Mouse (Mus musculus): ENCODE data around the gene Ctso. TPM values are rescaled to one million over a fixed set of nuclear protein-coding genes. Genes with fewer than 3 reads are reported as not detected.

Gene Ctso
- total RNA-seq (2023): 10 to 100 TPM in 1 of 2 experiments, 1 to 10 TPM in 1; 8.2 to 10.8 TPM

DNA sequence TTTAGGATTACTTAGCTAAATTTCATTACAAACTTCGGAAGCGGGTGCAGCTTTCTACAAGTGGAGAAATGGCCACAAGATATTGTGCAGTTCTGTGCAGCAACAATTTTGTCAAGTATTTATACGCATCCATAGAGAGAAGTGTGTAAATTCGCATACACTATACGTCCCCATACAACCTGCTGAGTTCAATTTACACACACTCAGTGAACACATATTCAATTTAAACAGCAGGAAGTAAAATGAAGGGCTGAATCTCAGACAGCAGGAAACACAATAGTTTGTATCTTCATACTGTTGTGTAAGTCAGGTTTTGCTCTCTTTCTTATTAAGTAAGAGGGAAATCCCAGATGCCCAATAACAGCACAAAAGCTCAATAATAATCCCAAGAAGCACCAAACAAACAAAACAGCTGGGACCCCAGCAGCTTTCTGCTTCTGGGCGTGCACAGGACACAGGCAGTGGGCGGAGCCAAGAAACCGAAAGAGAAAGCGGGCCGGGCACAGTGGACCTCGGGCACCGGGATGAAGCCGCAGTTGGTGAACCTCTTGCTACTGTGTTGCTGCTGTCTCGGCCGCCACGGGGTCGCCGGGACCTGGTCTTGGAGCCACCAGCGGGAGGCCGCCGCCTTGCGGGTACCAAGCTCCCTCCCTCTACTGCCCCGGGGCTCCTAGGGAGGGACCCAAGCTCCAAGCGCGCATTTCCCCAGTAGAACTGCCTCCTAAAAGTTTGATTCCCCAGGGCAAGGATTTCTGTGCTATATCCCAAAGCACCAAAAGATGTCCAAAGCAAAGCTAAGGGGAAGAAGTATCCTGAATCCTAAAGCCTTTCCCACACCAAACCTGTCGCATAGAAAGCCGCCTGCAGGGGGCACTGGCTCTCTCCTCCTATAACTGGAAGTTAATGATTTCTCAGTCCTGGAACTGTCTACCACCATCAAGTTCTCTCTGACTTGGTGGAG is at the start of gene Ctso:
Gene Ctso (plus strand): TSS at position 461 of the 961 bp plus-strand sequence.

DNA sequence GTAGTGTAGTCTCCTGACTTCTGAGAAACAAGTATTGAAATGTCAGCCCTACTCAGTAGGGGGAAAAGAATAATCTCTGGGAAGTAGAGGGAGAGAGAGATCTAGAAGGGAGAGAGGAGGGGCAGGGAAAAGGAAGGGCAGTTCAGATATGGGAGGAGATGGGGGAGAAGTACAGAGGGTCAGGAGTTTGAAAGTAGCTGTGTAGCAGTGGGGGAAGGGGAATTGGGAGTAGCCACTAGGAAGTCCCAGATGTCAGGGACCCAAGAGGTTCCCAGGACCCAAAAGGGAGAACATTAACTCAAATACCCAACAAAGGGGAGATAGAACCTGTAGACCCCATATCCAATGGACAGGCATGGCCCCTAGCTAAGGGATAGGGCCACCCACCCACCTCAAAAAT is 43.7 kb downstream of the Ctso start, which contains the start of gene Tdo2:
Gene Tdo2 (minus strand): TSS at position 101 of the 400 bp plus-strand sequence.

DNA sequence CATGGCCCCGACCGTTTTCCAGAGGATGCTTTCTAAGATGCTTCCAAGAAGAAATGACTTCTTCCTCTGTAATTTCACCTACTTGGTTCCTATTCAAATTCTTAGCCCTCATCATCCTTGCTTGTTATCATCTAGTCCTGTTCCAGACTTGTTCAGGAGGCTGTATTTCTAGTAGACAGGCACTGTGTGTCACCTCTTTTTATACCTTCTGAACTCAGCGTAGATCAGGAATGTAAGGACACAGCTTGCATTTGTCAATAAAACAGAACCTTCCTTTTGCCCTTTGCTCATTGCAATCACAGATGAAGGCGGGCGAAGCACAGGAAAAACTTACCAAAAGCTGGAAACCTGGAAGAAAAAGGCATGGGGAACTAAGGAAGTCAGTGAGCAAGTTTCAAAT is 49.6 kb downstream of the Ctso start, which contains the start of gene Asic5:
Gene Asic5 (plus strand): TSS at position 301 of the 400 bp plus-strand sequence.

Other genes with a start within 250 kb of the Ctso start
- gene Tdo2, start 43.6 kb downstream of the Ctso start, total RNA-seq (2023): not detected
- not detected for gene Asic5, start 49.7 kb downstream of the Ctso start, total RNA-seq (2023)
- under 1 TPM in 1 of 2 experiments, not detected in 1; 0.31 TPM for gene Gucy1b1, start 142.1 kb downstream of the Ctso start, total RNA-seq (2023)
- gene Gucy1a1, start 213.2 kb downstream of the Ctso start, total RNA-seq (2023): under 1 TPM; 0.20 to 0.89 TPM

Measured in neutrophil, adult 59 days (primary cell).